Mouse (Mus musculus) right cerebral cortex, postnatal 10 days (tissue): Measurements from ENCODE around the gene Clec4a1.

Experiments
- DNase-seq, 2 experiments: peaks; one replicate each; pipeline ENCODE4 v3.0.0; 2021; ENCODE audit warnings: low spot score in 2 of 2

The Clec4a1 gene

DNA sequence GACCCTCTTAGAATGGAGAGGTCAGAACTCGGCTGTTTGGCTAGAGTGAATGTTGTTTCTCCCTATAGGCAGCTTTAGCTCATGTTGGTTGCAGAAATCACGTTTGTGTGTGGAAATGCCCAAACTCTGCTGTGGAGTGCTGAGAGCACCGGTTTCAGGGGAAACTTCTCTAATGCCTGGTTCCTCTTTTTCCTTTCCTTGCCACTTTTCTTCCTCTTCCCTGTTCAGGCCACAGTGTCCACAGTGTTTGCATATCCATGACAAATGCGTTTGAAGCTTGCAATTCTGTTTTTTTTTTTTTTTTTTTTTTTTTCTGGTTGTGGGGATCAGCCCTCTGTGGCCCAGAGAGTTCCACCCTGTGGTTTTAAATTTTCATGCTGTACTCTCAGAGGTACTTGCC lies at the start of gene Clec4a1:
Gene Clec4a1, plus strand, starts transcription at position 398 of the 400 bp plus-strand sequence.
- no peak for DNase-seq

DNA sequence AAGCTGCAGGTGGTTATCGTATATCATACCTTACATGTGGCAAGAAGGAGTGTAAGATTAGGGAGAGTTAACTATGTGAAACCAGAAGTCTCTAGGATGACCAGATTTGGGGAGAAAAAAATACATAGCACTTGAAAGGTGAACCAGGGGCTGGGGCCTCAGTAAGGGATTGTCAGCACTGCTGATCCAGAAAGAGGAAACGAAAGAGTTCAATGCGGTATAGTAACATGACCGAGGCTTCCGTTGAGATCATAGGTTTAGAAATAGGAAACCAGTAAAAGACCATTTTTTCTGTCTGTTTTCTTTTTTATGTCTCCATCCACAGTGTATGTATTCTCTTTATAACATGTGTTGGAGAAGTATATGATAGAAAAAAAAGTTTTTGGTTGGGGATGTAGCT lies 48.8 kb upstream of the Clec4a1 start:
- no peak for DNase-seq

GRCm38 (mm10) chr6:122873871-122874719 lies 47.6 kb upstream of the Clec4a1 start, which contains the start of gene Necap1:
Gene Necap1 (plus strand): TSS chr6:122874474.
- peak; percentile 98 to 99 for DNase-seq

DNA sequence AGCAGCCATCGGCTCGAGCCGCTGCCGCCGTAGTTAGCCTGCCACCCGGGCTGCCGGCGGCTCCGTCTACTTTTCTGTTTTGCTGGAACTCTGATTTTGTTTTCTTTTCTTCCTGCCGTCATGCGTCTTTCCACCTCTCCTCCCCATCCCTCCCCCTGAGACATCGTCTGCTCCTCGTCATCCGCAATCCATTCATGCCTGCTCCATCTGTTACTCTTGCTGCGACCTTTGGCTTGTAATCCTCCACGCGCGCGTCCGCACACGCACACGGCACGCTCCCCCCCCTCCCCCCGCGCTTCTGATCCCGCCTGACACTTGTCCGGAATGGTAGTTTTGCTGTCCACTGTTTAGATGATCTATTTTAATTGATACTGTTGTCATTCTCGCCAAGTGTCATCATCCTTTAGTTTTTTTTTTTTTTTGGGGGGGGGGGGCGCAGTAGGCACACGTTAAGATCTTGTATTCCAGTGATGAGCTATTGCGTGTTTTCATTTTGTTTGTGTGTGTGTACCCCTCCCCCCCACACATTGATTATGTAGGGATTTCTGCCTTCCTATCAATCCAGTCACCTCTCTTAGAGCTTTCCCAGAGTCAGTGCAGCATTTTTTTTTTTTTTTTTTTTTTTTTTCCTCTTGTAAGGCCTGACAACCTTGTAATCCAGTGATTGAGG lies 46.8 kb upstream of the Clec4a1 start:
- no peak for DNase-seq

DNA sequence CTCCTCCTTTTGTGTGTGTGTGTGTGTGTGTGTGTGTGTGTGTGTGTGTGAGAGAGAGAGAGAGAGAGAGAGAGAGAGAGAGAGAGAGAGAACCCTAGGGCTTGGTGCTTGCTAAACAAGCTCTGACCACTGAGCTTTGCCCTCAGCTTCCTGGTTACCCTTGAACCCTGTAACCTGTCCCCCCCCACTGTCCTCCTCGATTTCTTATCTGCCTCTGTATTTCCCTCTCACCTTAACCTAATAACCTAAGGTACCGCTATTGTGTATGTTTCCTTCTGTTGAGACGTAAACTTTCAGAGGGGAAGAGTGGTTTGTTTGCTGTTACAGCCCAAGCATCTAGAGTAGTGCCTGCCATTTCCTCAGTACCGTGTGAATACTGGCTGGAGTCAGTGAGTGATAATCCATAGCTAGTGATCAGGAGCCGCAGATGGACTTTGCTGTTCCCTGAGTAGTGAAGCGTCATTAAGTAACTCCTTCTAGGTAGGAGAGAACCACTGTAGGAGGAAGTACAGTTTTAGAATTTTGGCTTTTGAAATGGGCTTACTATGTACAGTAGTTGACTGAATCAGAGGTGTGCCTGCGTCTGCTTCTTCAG lies 42.4 kb upstream of the Clec4a1 start:
- no peak for DNase-seq

- DNase-seq: no peak
Measured at GRCm38 (mm10) chr6:122879781-122880505, 41.7 kb upstream of the Clec4a1 start.

GRCm38 (mm10) chr6:122881287-122881686 lies 40.4 kb upstream of the Clec4a1 start:
- DNase-seq: no peak

GRCm38 (mm10) chr6:122883603-122884002 lies 38.0 kb upstream of the Clec4a1 start:
- no peak for DNase-seq

- DNase-seq: no peak
Measured at GRCm38 (mm10) chr6:122889599-122889998, 32.0 kb upstream of the Clec4a1 start.

DNA sequence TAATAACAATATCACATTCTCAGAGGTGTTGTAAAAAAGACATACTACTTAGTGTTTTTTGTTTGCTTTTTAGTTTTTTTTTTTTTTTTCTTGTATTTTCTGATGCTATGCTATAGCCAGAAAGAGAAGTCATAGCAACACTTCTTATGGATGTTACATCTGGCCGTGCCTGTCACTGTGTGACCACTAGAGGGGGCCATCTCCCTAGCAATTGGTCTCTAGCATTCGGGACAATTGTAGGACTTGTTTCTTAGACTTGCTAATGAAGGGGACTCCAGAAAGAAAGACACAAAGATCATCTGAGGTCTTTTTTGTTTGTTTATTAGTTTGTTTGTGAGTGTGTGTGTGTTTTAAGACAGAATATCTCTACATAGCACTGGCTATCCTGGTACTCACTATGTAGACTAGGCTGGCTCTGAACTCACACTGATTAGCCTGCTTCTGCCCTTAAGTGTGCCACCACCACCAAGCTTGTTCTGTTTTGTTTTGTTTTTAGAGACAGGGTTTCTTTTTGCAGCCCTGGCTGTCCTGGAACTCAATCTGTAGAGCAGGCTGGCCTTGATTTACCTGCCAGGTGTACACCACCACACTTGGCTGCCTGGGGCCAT lies 29.1 kb upstream of the Clec4a1 start:
- DNase-seq: peak; percentile 69 to 86

DNA sequence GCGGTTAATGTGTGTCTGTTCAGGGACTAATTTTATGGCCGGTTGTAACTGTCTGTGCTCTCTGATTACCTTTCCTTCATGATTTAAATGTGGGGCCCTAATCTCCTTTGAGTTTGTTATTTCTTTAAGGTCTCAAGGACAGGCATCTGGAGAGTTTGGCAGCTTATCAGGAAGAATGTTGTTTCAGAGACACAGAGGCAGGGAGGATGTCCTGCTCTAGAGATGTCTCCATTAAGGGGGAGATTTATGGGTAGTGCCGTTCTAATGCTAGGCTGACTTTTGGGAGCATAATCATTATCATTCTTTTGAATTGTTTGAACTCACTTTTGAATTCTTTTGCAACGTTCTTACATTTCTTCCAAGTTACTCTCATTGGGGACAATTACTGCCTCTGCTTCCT lies 1.7 kb upstream of the Clec4a1 start:
- no peak for DNase-seq

DNA sequence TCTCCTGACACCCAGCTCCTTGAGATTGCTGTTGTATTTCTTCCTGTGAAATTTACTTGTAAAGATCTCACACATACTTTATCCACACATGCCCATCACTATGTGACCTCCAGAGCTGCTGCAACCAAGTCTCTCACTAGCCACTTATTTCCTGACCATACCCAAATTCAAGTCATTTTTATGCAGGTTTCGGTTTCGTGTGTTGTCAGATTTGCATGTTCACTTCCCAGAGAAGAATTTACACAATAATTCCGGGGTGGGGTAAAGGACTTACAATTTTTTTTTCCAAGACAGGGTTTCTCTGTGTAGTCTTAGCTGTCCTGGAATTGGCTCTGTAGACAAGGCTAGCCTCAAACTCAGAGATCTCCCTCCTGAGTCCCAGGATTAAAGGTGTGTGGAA lies 13.2 kb downstream of the Clec4a1 start:
- no peak for DNase-seq

DNA sequence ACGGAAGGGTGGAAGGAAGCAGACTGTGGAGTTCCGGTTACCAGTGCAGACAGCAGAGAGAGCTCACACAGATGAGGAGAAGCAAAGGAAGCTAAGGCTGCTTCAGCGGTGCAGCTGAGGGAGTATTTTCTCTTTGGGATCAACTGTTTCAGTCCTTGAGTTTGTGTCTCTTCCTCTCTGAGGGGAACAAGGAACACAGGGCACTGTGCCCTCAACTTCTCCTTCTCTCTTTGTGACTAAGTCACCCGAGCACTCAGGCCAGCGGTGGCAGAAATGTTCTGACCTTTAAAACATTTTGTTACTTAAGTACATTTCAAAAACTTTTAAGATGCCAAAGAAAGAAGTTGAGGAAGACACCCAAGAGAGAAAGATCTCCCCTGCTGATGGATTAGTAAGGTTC lies 18.0 kb downstream of the Clec4a1 start:
- DNase-seq: no peak

DNA sequence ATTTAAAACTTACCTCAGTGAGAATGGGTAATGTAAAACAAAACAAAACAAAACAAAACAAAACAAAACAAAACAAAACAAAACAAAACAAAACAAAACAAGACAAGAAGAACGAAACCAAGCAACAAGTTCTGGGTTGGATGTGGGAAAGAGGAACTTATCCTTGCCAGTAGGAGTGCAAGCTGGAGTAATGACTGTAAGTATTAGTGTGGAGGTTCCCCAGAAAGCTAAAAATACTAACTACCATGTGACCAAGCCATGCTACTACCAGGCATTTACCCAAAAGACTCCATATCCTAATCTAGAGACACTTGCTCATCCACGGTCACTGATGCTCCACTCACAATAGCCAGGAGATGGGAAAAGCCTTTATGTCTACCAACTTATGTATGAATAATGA lies 25.1 kb downstream of the Clec4a1 start:
- no peak for DNase-seq

GRCm38 (mm10) chr6:122952401-122952800 lies 30.8 kb downstream of the Clec4a1 start, which contains the start of gene Clec4a3:
Gene Clec4a3 (plus strand): TSS chr6:122952515.
- DNase-seq: peak in 1 of 2 experiments; percentile 26

DNA sequence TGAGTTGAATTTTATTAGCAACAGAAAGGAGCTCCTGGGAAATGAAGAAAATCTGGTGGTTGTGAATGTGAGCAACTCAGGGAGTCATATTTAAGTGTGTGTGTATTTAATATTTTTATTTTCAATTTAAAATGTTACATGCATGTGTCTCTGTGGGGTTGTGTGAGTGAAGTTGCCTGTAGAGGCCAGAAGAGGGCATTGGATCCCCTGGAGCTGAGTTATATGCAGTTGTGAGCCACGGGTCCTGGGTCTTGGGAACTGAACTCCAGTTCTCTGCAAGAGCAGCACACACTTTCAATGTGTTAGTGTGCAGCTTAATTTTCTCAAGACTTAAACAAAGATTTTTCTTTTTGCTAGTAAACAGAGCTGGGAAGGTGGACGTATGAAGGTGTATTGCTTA lies 42.9 kb downstream of the Clec4a1 start:
- DNase-seq: no peak

DNA sequence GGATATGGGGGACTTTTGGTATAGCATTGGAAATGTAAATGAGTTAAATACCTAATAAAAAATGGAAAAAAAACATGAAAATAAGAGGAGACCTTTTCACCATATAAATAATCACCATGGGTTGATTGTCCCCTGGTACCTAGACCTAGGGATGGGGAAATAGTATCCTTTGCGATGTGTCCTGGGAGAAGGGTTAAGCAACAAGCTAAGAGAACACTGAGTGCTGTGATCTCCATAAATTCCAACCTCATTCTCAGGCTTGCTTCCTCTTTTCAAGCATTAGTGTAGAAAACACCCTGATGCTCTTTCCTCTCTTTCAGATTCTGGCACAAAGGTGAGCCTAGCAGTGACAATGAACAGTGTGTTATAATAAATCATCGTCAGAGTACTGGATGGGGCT lies 47.4 kb downstream of the Clec4a1 start:
- DNase-seq: no peak
